Mouse (Mus musculus) erythroid progenitor cell, adult 5-6 weeks (primary cell): ENCODE measurements around the gene Chrm5. TPM values are rescaled to one million over a fixed set of nuclear protein-coding genes. Genes with fewer than 3 reads are reported as not detected.

Experiments
- ATAC-seq: replicated peaks from 2 replicates; pipeline ENCODE4 v1.8.0; 2016; ENCODE audit warnings: moderate number of reproducible peaks, mild to moderate bottlenecking, moderate TSS enrichment, inconsistent platforms; ENCODE audit not compliant: poor library complexity, low FRiP score, severe bottlenecking
- total RNA-seq, 2 experiments: library from RNA; stranded (forward) in 1 of 2; stranded (reverse) in 1 of 2; fragments of 150-400 nt in 1 of 2; fragments of 186-747, 209-891 nt in 1 of 2; gene quantifications; 2 replicates each; pipeline versions ENCODE4 v1.2.3 to v1.2.4; 2015 to 2017; ENCODE audit warnings: low replicate concordance in 2 of 2

The Chrm5 gene
- total RNA-seq, 2 experiments from 2014 or later = not detected

GRCm38 (mm10) chr2:112433359-112433758 is 47.2 kb downstream of the Chrm5 start:
- no peak for ATAC-seq

GRCm38 (mm10) chr2:112432523-112432922 is 48.0 kb downstream of the Chrm5 start:
- no peak for ATAC-seq

- ATAC-seq = no peak
These were observed 50.2 kb downstream of the Chrm5 start for GRCm38 (mm10) chr2:112430403-112430802.

GRCm38 (mm10) chr2:112429665-112430064 is 50.9 kb downstream of the Chrm5 start:
- ATAC-seq = no peak

Other genes starting within 250 kb of the Chrm5 start
- 2.5 and 5.0 TPM in 2 replicates for gene Lpcat4, start 241.3 kb downstream of the Chrm5 start, total RNA-seq (2015; ENCODE audit: low replicate concordance)
- 0.39 TPM in 1 of 2 replicates, not detected in the other for gene Lpcat4, start 241.3 kb downstream of the Chrm5 start, total RNA-seq (2017; ENCODE audit: low replicate concordance)
- not detected in 2 replicates for gene Nutm1, start 221.5 kb downstream of the Chrm5 start, total RNA-seq (2015; ENCODE audit: low replicate concordance)
- gene Nutm1, start 221.5 kb downstream of the Chrm5 start, total RNA-seq (2017; ENCODE audit: low replicate concordance) = not detected in 2 replicates
- gene Nop10, start 218.8 kb downstream of the Chrm5 start, total RNA-seq (2015; ENCODE audit: low replicate concordance) = 23.5 and 32.4 TPM in 2 replicates
- 12.3 and 16.3 TPM in 2 replicates for gene Nop10, start 218.8 kb downstream of the Chrm5 start, total RNA-seq (2017; ENCODE audit: low replicate concordance)
- gene Slc12a6, start 214.9 kb downstream of the Chrm5 start, total RNA-seq (2015; ENCODE audit: low replicate concordance) = 52.8 and 57.7 TPM in 2 replicates
- 42.4 and 70.9 TPM in 2 replicates for gene Slc12a6, start 214.9 kb downstream of the Chrm5 start, total RNA-seq (2017; ENCODE audit: low replicate concordance)
- 1.4 TPM in 1 of 2 replicates, not detected in the other for gene Gm21985, start 214.5 kb downstream of the Chrm5 start, total RNA-seq (2015; ENCODE audit: low replicate concordance)
- gene Gm21985, start 214.5 kb downstream of the Chrm5 start, total RNA-seq (2017; ENCODE audit: low replicate concordance) = 1.3 and 9.0 TPM in 2 replicates
- gene Emc4, start 112.7 kb downstream of the Chrm5 start, total RNA-seq (2015; ENCODE audit: low replicate concordance) = 23.5 and 30.3 TPM in 2 replicates
- gene Emc4, start 112.7 kb downstream of the Chrm5 start, total RNA-seq (2017; ENCODE audit: low replicate concordance) = 9.9 and 11.3 TPM in 2 replicates
- 21.3 and 29.3 TPM in 2 replicates for gene Katnbl1, start 101.6 kb downstream of the Chrm5 start, total RNA-seq (2015; ENCODE audit: low replicate concordance)
- gene Katnbl1, start 101.6 kb downstream of the Chrm5 start, total RNA-seq (2017; ENCODE audit: low replicate concordance) = 20.7 and 21.3 TPM in 2 replicates
- gene Emc7, start 25.8 kb downstream of the Chrm5 start, total RNA-seq (2015; ENCODE audit: low replicate concordance) = 5.0 and 5.8 TPM in 2 replicates
- 7.2 and 7.3 TPM in 2 replicates for gene Emc7, start 25.8 kb downstream of the Chrm5 start, total RNA-seq (2017; ENCODE audit: low replicate concordance)
- gene Aven, start 12.2 kb upstream of the Chrm5 start, total RNA-seq (2015; ENCODE audit: low replicate concordance) = 1.4 TPM in 1 of 2 replicates, not detected in the other
- 2.3 and 5.1 TPM in 2 replicates for gene Aven, start 12.2 kb upstream of the Chrm5 start, total RNA-seq (2017; ENCODE audit: low replicate concordance)